Mouse (Mus musculus) myocyte (in vitro differentiated cells): ENCODE results near the gene 4921530L21Rik. TPM values are rescaled to one million over a fixed set of nuclear protein-coding genes. Genes with fewer than 3 reads are reported as not detected.

Source experiments
- H3K27me3 ChIP-seq: one replicate; pipeline ENCODE4 v1.6.1; 2011; ENCODE audit not compliant: control insufficient read depth, insufficient read depth, insufficient read length
- H3K36me3 ChIP-seq: one replicate; pipeline ENCODE4 v1.6.1; 2011; ENCODE audit not compliant: control insufficient read depth, insufficient read depth
- H3K4me2 ChIP-seq: one replicate; pipeline ENCODE4 v1.6.1; 2011; ENCODE audit warnings: low read depth, control low read depth
- H3K4me3 ChIP-seq: one replicate; pipeline ENCODE4 v1.5.1; 2011; ENCODE audit warnings: mild to moderate bottlenecking, control low read depth, moderate library complexity
- H3K79me2 ChIP-seq: one replicate; pipeline ENCODE4 v1.6.1; 2011; ENCODE audit not compliant: control insufficient read depth, insufficient read depth
- H3ac ChIP-seq: one replicate; pipeline ENCODE4 v1.6.1; 2011; ENCODE audit not compliant: control insufficient read depth, insufficient read length
- CEBPB ChIP-seq: IDR thresholded peaks from 2 replicates; pipeline ENCODE4 v1.6.1; 2011; ENCODE audit warnings: mild to moderate bottlenecking, moderate library complexity; ENCODE audit not compliant: poor library complexity, insufficient read depth, severe bottlenecking
- E2F4 ChIP-seq: IDR thresholded peaks from one replicate; pipeline ENCODE4 v1.6.1; 2011; ENCODE audit warnings: mild to moderate bottlenecking, control low read depth, moderate library complexity; ENCODE audit not compliant: insufficient read depth
- MAX ChIP-seq: IDR thresholded peaks from one replicate; pipeline ENCODE4 v1.6.1; 2011; ENCODE audit warnings: low read depth, mild to moderate bottlenecking, control low read depth
- MYOD1 ChIP-seq, 3 experiments: IDR thresholded peaks; one replicate each; pipeline ENCODE4 v1.6.1; 2011; ENCODE audit warnings: control low read depth in 2 of 3, low read depth in 2 of 3, mild to moderate bottlenecking in 2 of 3, moderate library complexity in 1 of 3; ENCODE audit not compliant: insufficient read length in 2 of 3, control insufficient read depth in 1 of 3
- MYOG ChIP-seq, 3 experiments: IDR thresholded peaks; one replicate each; pipeline ENCODE4 v1.6.1; 2011; ENCODE audit warnings: control low read depth in 2 of 3, low read depth in 2 of 3, mild to moderate bottlenecking in 2 of 3; ENCODE audit not compliant: insufficient read length in 2 of 3, control insufficient read depth in 1 of 3, insufficient read depth in 1 of 3
- POLR2A ChIP-seq: IDR thresholded peaks from one replicate; pipeline ENCODE4 v1.6.1; 2011; ENCODE audit warnings: low read depth, mild to moderate bottlenecking, control low read depth, moderate library complexity; ENCODE audit not compliant: insufficient read length
- POLR2AphosphoS2 ChIP-seq: IDR thresholded peaks from one replicate; pipeline ENCODE4 v1.6.1; 2011; ENCODE audit warnings: low read depth, control low read depth; ENCODE audit not compliant: insufficient read length
- REST ChIP-seq: IDR thresholded peaks from one replicate; pipeline ENCODE4 v1.6.1; 2011; ENCODE audit warnings: mild to moderate bottlenecking, control low read depth, moderate library complexity; ENCODE audit not compliant: insufficient read depth, insufficient read length
- SRF ChIP-seq: IDR thresholded peaks from one replicate; pipeline ENCODE4 v1.6.1; 2011; ENCODE audit warnings: low read depth; ENCODE audit not compliant: control insufficient read depth, insufficient read length
- TCF12 ChIP-seq: IDR thresholded peaks from one replicate; pipeline ENCODE4 v1.6.1; 2011; ENCODE audit warnings: mild to moderate bottlenecking, control low read depth; ENCODE audit not compliant: poor library complexity, insufficient read depth, severe bottlenecking
- TCF3 ChIP-seq: IDR thresholded peaks from one replicate; pipeline ENCODE4 v1.6.1; 2011; ENCODE audit warnings: low read depth, control low read depth; ENCODE audit not compliant: insufficient read length
- USF1 ChIP-seq: IDR thresholded peaks from one replicate; pipeline ENCODE4 v1.6.1; 2011; ENCODE audit warnings: low read depth, mild to moderate bottlenecking, control low read depth, moderate library complexity
- polyA plus RNA-seq: library from polyadenylated mRNA; unstranded; fragments of >200 nt; fragmentation: generic; extraction: Trizol; gene quantifications from one replicate; pipeline ENCODE4 v1.2.1, GENCODE M21; 2012; ENCODE audit warnings: missing spikeins

The 4921530L21Rik gene
- not detected for polyA plus RNA-seq

GRCm38 (mm10) chr14:95880954-95881353 lies at the start of gene 4921530L21Rik:
Gene 4921530L21Rik, plus strand, starts transcription at chr14:95881254.
- no peak within 1 kb of the TSS for H3K4me2 ChIP-seq
- H3K79me2 ChIP-seq: no peaks in the 10 kb centered on the region
- H3K36me3 ChIP-seq: no peaks in the 10 kb centered on the region
- no peaks in the 10 kb centered on the region for H3K27me3 ChIP-seq
- TF ChIP-seq USF1: no peak
- no peak for TF ChIP-seq TCF12
- no peak within 1 kb of the TSS for H3ac ChIP-seq
- H3K4me3 ChIP-seq: no peak within 1 kb of the TSS

- Histone ChIP-seq H3K36me3 (no peaks in the 10 kb centered on the region), H3K79me2 (no peaks in the 10 kb centered on the region), H3K4me2 (no peak overlapping the region), H3ac (no peak overlapping the region), H3K4me3 (no peak overlapping the region), H3K27me3 (no peaks in the 10 kb centered on the region)
- TF ChIP-seq POLR2AphosphoS2 (no peak), TCF12 (no peak), CEBPB (no peak), REST (no peak), POLR2A (no peak), E2F4 (no peak), SRF (no peak), USF1 (no peak), MAX (no peak), MYOD1 (IDR thresholded peaks at IDR 0.05; ENCODE audit: control insufficient read depth in 1 of 3, insufficient read length in 2 of 3, low read depth in 2 of 3) (no peak), MYOG (IDR thresholded peaks at IDR 0.05; ENCODE audit: control insufficient read depth in 1 of 3, insufficient read depth in 1 of 3, insufficient read length in 2 of 3, low read depth in 2 of 3) (no peak), TCF3 (no peak)
Measured at GRCm38 (mm10) chr14:95833866-95834265, 47.2 kb upstream of the 4921530L21Rik start.

- no peaks in the 10 kb centered on the region for H3K36me3 ChIP-seq
- no peak overlapping the region for H3K4me3 ChIP-seq
- H3K79me2 ChIP-seq: no peaks in the 10 kb centered on the region
- H3K4me2 ChIP-seq: no peak overlapping the region
- H3K27me3 ChIP-seq: no peaks in the 10 kb centered on the region
- TF ChIP-seq E2F4 (no peak), CEBPB (no peak), POLR2A (no peak), REST (no peak), TCF3 (no peak), POLR2AphosphoS2 (no peak), USF1 (no peak), MAX (no peak), MYOD1 (IDR thresholded peaks at IDR 0.05; ENCODE audit: control insufficient read depth in 1 of 3, insufficient read length in 2 of 3, low read depth in 2 of 3) (no peak)
- H3ac ChIP-seq: no peak overlapping the region
Measured at GRCm38 (mm10) chr14:95862981-95863380, 18.1 kb upstream of the 4921530L21Rik start.

GRCm38 (mm10) chr14:95865676-95866416 lies 15.2 kb upstream of the 4921530L21Rik start:
- no peak overlapping the region for H3K4me3 ChIP-seq
- no peak overlapping the region for H3K4me2 ChIP-seq
- no peaks in the 10 kb centered on the region for H3K36me3 ChIP-seq
- no peak overlapping the region for H3ac ChIP-seq
- H3K27me3 ChIP-seq: no peaks in the 10 kb centered on the region
- H3K79me2 ChIP-seq: no peaks in the 10 kb centered on the region
- TF ChIP-seq POLR2AphosphoS2 (no peak), MYOD1 (IDR thresholded peaks at IDR 0.05; ENCODE audit: control insufficient read depth in 1 of 3, insufficient read length in 2 of 3, low read depth in 2 of 3) (no peak), USF1 (no peak)

- Histone ChIP-seq H3K4me3 (no peak overlapping the region), H3ac (no peak overlapping the region), H3K36me3 (no peaks in the 10 kb centered on the region), H3K79me2 (no peaks in the 10 kb centered on the region), H3K4me2 (no peak overlapping the region), H3K27me3 (no peaks in the 10 kb centered on the region)
- no peak for TF ChIP-seq MAX
- no peak for TF ChIP-seq TCF3
- TF ChIP-seq MYOG (IDR thresholded peaks at IDR 0.05; ENCODE audit: control insufficient read depth in 1 of 3, insufficient read depth in 1 of 3, insufficient read length in 2 of 3, low read depth in 2 of 3): no peak
- no peak for TF ChIP-seq MYOD1 (IDR thresholded peaks at IDR 0.05; ENCODE audit: control insufficient read depth in 1 of 3, insufficient read length in 2 of 3, low read depth in 2 of 3)
- TF ChIP-seq USF1: no peak
- no peak for TF ChIP-seq TCF12
- TF ChIP-seq POLR2AphosphoS2: no peak
- TF ChIP-seq E2F4: no peak
- TF ChIP-seq SRF: no peak
- no peak for TF ChIP-seq REST
- no peak for TF ChIP-seq POLR2A
- no peak for TF ChIP-seq CEBPB
Measured at GRCm38 (mm10) chr14:95872020-95872419, 9.0 kb upstream of the 4921530L21Rik start.
